Mouse (Mus musculus): ENCODE data around the gene Pim3.

- TF ChIP-seq POLR2A (IDR thresholded peaks at IDR 0.05; ENCODE audit: insufficient read length, low read depth) (no peak), E2F4 (IDR thresholded peaks at IDR 0.05; ENCODE audit: insufficient read depth) (no peak), CEBPB (IDR thresholded peaks at IDR 0.05; ENCODE audit: insufficient read depth, poor library complexity, severe bottlenecking) (no peak), USF1 (IDR thresholded peaks at IDR 0.05; ENCODE audit: low read depth) (no peak), POLR2AphosphoS2 (IDR thresholded peaks at IDR 0.05; ENCODE audit: insufficient read length, low read depth) (no peak), TCF3 (IDR thresholded peaks at IDR 0.05; ENCODE audit: insufficient read length, low read depth) (no peak), MYOG (IDR thresholded peaks at IDR 0.05; ENCODE audit: control insufficient read depth in 1 of 3, insufficient read depth in 1 of 3, insufficient read length in 2 of 3, low read depth in 2 of 3) (no peak), MAX (IDR thresholded peaks at IDR 0.05; ENCODE audit: low read depth) (no peak)
These were observed 46.7 kb upstream of the Pim3 start for GRCm38 (mm10) chr15:88815196-88815700.
